Mouse (Mus musculus) liver, embryonic 12.5 days (tissue): ENCODE data around the gene Slc43a2. TPM values are rescaled to one million over a fixed set of nuclear protein-coding genes. Genes with fewer than 3 reads are reported as not detected.

Source experiments
- ATAC-seq: fragments of 200-750 bp; cut with Nextera tagmentation; 2 replicates; pipeline ENCODE4 v1.8.0; 2017; ENCODE audit warnings: moderate number of reproducible peaks, mild to moderate bottlenecking, moderate library complexity
- H3K27ac ChIP-seq: fragments of 300-500 bp; sonication (generic); 2 replicates; pipeline ENCODE4 v1.5.1; 2016; ENCODE audit warnings: mild to moderate bottlenecking
- H3K27me3 ChIP-seq: fragments of 300-500 bp; sonication (generic); replicated peaks from 2 replicates; pipeline ENCODE4 v1.6.1; 2016; ENCODE audit warnings: mild to moderate bottlenecking, moderate library complexity
- H3K36me3 ChIP-seq: fragments of 300-500 bp; sonication (generic); 2 replicates; pipeline ENCODE4 v1.6.1; 2016; ENCODE audit warnings: mild to moderate bottlenecking, moderate library complexity
- H3K4me1 ChIP-seq: fragments of 300-500 bp; sonication (generic); 2 replicates; pipeline ENCODE4 v1.6.1; 2016
- H3K4me2 ChIP-seq: fragments of 300-500 bp; sonication (generic); 2 replicates; pipeline ENCODE4 v1.6.1; 2016; ENCODE audit warnings: mild to moderate bottlenecking, moderate library complexity
- H3K4me3 ChIP-seq: fragments of 300-500 bp; sonication (generic); 2 replicates; pipeline ENCODE4 v1.5.1; 2016; ENCODE audit warnings: mild to moderate bottlenecking, moderate library complexity
- H3K9ac ChIP-seq: fragments of 300-500 bp; sonication (generic); 2 replicates; pipeline ENCODE4 v1.6.1; 2016; ENCODE audit warnings: mild to moderate bottlenecking, moderate library complexity
- H3K9me3 ChIP-seq: fragments of 300-500 bp; sonication (generic); replicated peaks from 2 replicates; pipeline ENCODE4 v1.6.1; 2016; ENCODE audit warnings: mild to moderate bottlenecking, moderate library complexity
- WGBS: fragments of 180-500 bp; shearing (Covaris S2); methylation state at CpG from one replicate; pipeline ENCODE4 v1.1.7; 2016; ENCODE audit not compliant: insufficient replicate concordance; 5-methylcytosine and 5-hydroxymethylcytosine counted together
- polyA plus RNA-seq: library from polyadenylated mRNA; unstranded; fragments of >200 nt; fragmentation: Nextera tagmentation; extraction: Ambion mirVana; gene quantifications from 2 replicates; pipeline ENCODE4 v1.2.1, GENCODE M21; 2016

Slc43a2 gene
- polyA plus RNA-seq: 5.9 and 6.3 TPM in 2 replicates

GRCm38 (mm10) chr11:75531469-75532242, at the start of gene Slc43a2:
Gene Slc43a2, plus strand, starts transcription at chr11:75531694.
- 0% methylated on average over 62 of the region's 62 CpGs for WGBS
- peaks cover 53% of the 10 kb centered on the region for H3K4me1 ChIP-seq

GRCm38 (mm10) chr11:75486192-75486591, 45.3 kb upstream of the Slc43a2 start:
- Histone ChIP-seq H3K27me3 (0 out of 2 replicates have a peak, but pooled peaks cover 3% of the 10 kb centered on the region), H3K9me3 (no peaks in the 10 kb centered on the region), H3K9ac (0 out of 2 replicates have a peak overlapping the region, but pooled peaks have one; percentile 9), H3K27ac (no peak overlapping the region), H3K4me3 (peak overlapping the region; percentile 96; the same call in 1 of the 2 replicates), H3K36me3 (peaks cover 32% of the 10 kb centered on the region), H3K4me2 (peak overlapping the region; percentile 52), H3K4me1 (peaks cover 22% of the 10 kb centered on the region)
- WGBS: 23% methylated on average over 3 of the region's 3 CpGs
- peak; percentile 6; the same call in 1 of the 2 replicates for ATAC-seq

More at GRCm38 (mm10) chr11:75531469-75532242, at the start of gene Slc43a2:
- Histone ChIP-seq H3K36me3 (no peaks in the 10 kb centered on the region), H3K9ac (peak within 1 kb of the TSS; percentile 91), H3K4me3 (peak within 1 kb of the TSS; percentile 75), H3K9me3 (no peaks in the 10 kb centered on the region), H3K27ac (peak within 1 kb of the TSS; percentile 94), H3K4me2 (peak within 1 kb of the TSS; percentile 99), H3K27me3 (peaks cover 13% of the 10 kb centered on the region; the same call in 1 of the 2 replicates)
- peak; percentile 86 for ATAC-seq

- peak within 1 kb of the TSS; percentile 95 for H3K9ac ChIP-seq
- ATAC-seq: peak; percentile 99
- peak within 1 kb of the TSS; percentile 82 for H3K27ac ChIP-seq
- peak within 1 kb of the TSS; percentile 81 for H3K4me2 ChIP-seq
- WGBS: 0% methylated on average over 52 of the region's 52 CpGs
- no peaks in the 10 kb centered on the region for H3K9me3 ChIP-seq
- peaks cover 22% of the 10 kb centered on the region for H3K4me1 ChIP-seq
- H3K4me3 ChIP-seq: peak within 1 kb of the TSS; percentile 96
- 0 out of 2 replicates have a peak, but pooled peaks cover 3% of the 10 kb centered on the region for H3K27me3 ChIP-seq
- H3K36me3 ChIP-seq: peaks cover 37% of the 10 kb centered on the region
These were observed 44.8 kb upstream of the Slc43a2 start, which contains the start of gene Prpf8 for GRCm38 (mm10) chr11:75486601-75487285. Gene Prpf8, plus strand, starts transcription at chr11:75486816.

GRCm38 (mm10) chr11:75487496-75487895, 44.0 kb upstream of the Slc43a2 start:
- H3K9me3 ChIP-seq: no peaks in the 10 kb centered on the region
- peak overlapping the region; percentile 96 for H3K4me3 ChIP-seq
- peak overlapping the region; percentile 95 for H3K9ac ChIP-seq
- H3K36me3 ChIP-seq: peaks cover 45% of the 10 kb centered on the region
- peak overlapping the region; percentile 81 for H3K4me2 ChIP-seq
- peaks cover 22% of the 10 kb centered on the region for H3K4me1 ChIP-seq
- H3K27ac ChIP-seq: no peak overlapping the region
- 18% methylated on average over 6 of the region's 6 CpGs for WGBS
- no peak for ATAC-seq
- H3K27me3 ChIP-seq: 0 out of 2 replicates have a peak, but pooled peaks cover 3% of the 10 kb centered on the region

GRCm38 (mm10) chr11:75494296-75495049, 37.0 kb upstream of the Slc43a2 start:
- Histone ChIP-seq H3K27me3 (no peaks in the 10 kb centered on the region), H3K4me1 (no peaks in the 10 kb centered on the region), H3K9me3 (no peaks in the 10 kb centered on the region), H3K9ac (no peak overlapping the region), H3K4me3 (no peak overlapping the region), H3K4me2 (no peak overlapping the region), H3K27ac (no peak overlapping the region), H3K36me3 (peaks cover 100% of the 10 kb centered on the region)
- WGBS: 81% methylated on average over 10 of the region's 10 CpGs
- no peak for ATAC-seq

GRCm38 (mm10) chr11:75498126-75498525, 33.4 kb upstream of the Slc43a2 start:
- no peak overlapping the region for H3K4me2 ChIP-seq
- WGBS: 68% methylated on average over 1 of the region's 1 CpGs
- no peak for ATAC-seq
- H3K27ac ChIP-seq: no peak overlapping the region
- no peaks in the 10 kb centered on the region for H3K27me3 ChIP-seq
- H3K9ac ChIP-seq: no peak overlapping the region
- H3K9me3 ChIP-seq: no peaks in the 10 kb centered on the region
- H3K4me1 ChIP-seq: no peaks in the 10 kb centered on the region
- H3K36me3 ChIP-seq: peaks cover 100% of the 10 kb centered on the region
- H3K4me3 ChIP-seq: no peak overlapping the region

- Histone ChIP-seq H3K27ac (no peak overlapping the region), H3K27me3 (no peaks in the 10 kb centered on the region), H3K9ac (no peak overlapping the region), H3K4me1 (peaks cover 22% of the 10 kb centered on the region), H3K4me3 (no peak overlapping the region), H3K9me3 (no peaks in the 10 kb centered on the region), H3K4me2 (no peak overlapping the region), H3K36me3 (peaks cover 66% of the 10 kb centered on the region)
- 91% methylated on average over 4 of the region's 4 CpGs for WGBS
- ATAC-seq: no peak
These were observed 23.3 kb upstream of the Slc43a2 start for GRCm38 (mm10) chr11:75508162-75508561.

- 65% methylated on average over 8 of the region's 8 CpGs for WGBS
- Histone ChIP-seq H3K27me3 (no peaks in the 10 kb centered on the region), H3K9me3 (no peaks in the 10 kb centered on the region), H3K36me3 (peaks cover 58% of the 10 kb centered on the region), H3K27ac (no peak overlapping the region), H3K4me2 (peak overlapping the region; percentile 99; the same call in 1 of the 2 replicates), H3K9ac (no peak overlapping the region), H3K4me3 (no peak overlapping the region), H3K4me1 (peaks cover 22% of the 10 kb centered on the region)
- ATAC-seq: no peak
These were observed 22.6 kb upstream of the Slc43a2 start for GRCm38 (mm10) chr11:75508904-75509303.

GRCm38 (mm10) chr11:75509741-75510626, 21.5 kb upstream of the Slc43a2 start, which contains the start of gene Rilp:
Gene Rilp, plus strand, starts transcription at chr11:75510094.
- Histone ChIP-seq H3K27me3 (no peaks in the 10 kb centered on the region), H3K9ac (peak within 1 kb of the TSS; percentile 77), H3K4me3 (peak within 1 kb of the TSS; percentile 66), H3K4me2 (peak within 1 kb of the TSS; percentile 99), H3K27ac (peak within 1 kb of the TSS; percentile 80), H3K4me1 (peaks cover 22% of the 10 kb centered on the region), H3K36me3 (peaks cover 48% of the 10 kb centered on the region), H3K9me3 (no peaks in the 10 kb centered on the region)
- ATAC-seq: peak; percentile 71
- 3% methylated on average over 43 of the region's 43 CpGs for WGBS

- H3K4me3 ChIP-seq: peak overlapping the region; percentile 66
- WGBS: 2% methylated on average over 24 of the region's 24 CpGs
- H3K9ac ChIP-seq: peak overlapping the region; percentile 77
- peak overlapping the region; percentile 99 for H3K4me2 ChIP-seq
- H3K4me1 ChIP-seq: peaks cover 22% of the 10 kb centered on the region
- no peaks in the 10 kb centered on the region for H3K27me3 ChIP-seq
- H3K9me3 ChIP-seq: no peaks in the 10 kb centered on the region
- peak overlapping the region; percentile 80 for H3K27ac ChIP-seq
- H3K36me3 ChIP-seq: peaks cover 41% of the 10 kb centered on the region
- peak; percentile 86 for ATAC-seq
These were observed 20.9 kb upstream of the Slc43a2 start for GRCm38 (mm10) chr11:75510627-75510993.
